Mouse (Mus musculus) adrenal gland, postnatal 36 days (tissue): ENCODE data around the gene Sel1l2. TPM values are rescaled to one million over a fixed set of nuclear protein-coding genes. Genes with fewer than 3 reads are reported as not detected.

Source experiments
- DNase-seq, 2 experiments: peaks; one replicate each; pipeline ENCODE4 v3.0.0; 2021; ENCODE audit warnings: mixed read lengths in 1 of 2
- long read RNA-seq, 2 experiments: library from polyadenylated mRNA; stranded (forward); transcript quantifications; one replicate each; pipeline ENCODE4 v2.0.0; 2021; ENCODE audit warnings: borderline sequencing depth in 2 of 2
- total RNA-seq, 2 experiments: library from RNA; stranded (reverse); gene quantifications; 2 replicates each; pipeline ENCODE4 v1.2.3; 2021

The Sel1l2 gene
- total RNA-seq = not detected
- long read RNA-seq, experiment 1, partial matches to known transcripts = 0 of 4 reads
- long read RNA-seq, experiment 1, other reads (novel, unspliced or antisense) = 4 of 4 reads
- long read RNA-seq, experiment 2, partial matches to known transcripts = 0 of 4 reads
- long read RNA-seq, experiment 2, other reads (novel, unspliced or antisense) = 4 of 4 reads

DNA sequence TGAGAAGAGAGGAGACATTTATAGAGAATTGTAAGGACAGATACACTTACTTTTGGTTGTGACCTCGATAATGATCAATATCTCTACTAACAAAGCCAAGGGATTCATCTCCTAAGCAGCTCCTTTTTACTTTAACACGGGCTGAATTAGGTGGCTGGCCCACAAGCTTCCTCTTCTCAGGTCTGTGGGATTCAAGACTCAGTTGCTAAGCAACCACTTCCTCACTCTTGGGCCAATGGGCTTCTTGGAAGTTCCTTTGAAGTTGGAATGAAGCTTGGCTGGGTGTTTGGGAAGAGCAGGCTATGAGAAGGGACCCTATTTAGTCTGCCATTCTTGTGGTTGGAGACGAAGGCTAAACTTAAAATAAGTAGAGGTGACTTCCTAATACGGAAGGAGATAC lies at the start of gene Sel1l2:
Gene Sel1l2, minus strand, starts transcription at position 182 of the 400 bp plus-strand sequence.
- DNase-seq = no peak

DNA sequence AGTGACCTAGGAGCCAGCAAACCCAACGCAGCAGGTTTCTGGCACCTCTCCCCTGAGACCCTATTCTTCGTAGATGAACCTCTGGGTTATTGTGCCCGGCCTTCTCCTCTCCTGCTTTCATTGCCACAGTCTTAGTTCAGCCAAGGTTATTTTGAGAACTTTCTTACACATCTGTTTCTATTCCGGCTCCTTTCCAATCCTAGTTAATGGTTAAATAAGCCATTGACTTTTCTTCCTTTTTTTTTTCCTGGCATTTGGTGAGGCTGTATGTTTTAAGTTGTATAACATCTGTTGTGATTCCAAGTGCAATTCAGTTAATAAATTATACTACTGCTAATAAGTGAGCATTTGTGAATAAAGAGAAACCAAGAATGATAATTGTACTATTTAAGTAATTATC lies 49.6 kb upstream of the Sel1l2 start:
- DNase-seq = no peak

DNA sequence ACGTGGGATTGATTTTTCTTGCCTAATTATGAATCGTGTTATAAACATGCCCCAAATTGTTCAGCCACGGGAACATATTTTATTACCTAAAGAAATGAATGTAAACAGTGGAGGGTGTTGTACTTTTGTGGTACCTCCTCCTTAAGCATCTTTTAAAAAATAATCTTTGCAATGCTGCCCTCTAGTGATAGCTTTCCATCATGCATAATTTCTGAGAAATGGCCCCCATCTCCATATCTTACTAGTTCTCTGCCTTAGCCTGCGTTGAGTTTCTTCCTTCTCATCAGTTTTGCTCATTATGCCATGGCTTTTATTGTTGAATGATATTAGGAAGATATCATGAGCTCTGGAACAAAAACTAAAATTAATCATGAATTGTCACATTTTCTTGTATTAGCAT lies 37.8 kb upstream of the Sel1l2 start:
- no peak for DNase-seq

DNA sequence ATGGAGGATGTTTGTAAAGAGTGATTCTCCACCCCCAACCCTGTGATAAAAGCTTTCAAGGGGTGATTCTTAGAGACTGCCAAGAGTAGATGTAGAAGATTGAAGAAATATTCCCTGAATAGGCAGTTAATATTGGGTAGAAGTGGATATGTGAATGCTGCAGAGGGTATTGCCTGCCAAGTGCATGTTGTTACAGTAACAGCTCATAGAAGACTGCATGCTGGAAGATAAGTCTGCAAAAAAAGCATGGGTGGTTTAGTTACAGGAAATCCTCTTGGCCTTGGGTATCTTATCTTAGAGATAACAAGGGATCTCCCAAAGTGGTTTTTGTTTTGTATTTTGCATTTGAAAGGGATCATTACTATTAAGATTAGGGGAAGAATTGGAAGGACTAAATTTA lies 36.3 kb upstream of the Sel1l2 start:
- no peak for DNase-seq

DNA sequence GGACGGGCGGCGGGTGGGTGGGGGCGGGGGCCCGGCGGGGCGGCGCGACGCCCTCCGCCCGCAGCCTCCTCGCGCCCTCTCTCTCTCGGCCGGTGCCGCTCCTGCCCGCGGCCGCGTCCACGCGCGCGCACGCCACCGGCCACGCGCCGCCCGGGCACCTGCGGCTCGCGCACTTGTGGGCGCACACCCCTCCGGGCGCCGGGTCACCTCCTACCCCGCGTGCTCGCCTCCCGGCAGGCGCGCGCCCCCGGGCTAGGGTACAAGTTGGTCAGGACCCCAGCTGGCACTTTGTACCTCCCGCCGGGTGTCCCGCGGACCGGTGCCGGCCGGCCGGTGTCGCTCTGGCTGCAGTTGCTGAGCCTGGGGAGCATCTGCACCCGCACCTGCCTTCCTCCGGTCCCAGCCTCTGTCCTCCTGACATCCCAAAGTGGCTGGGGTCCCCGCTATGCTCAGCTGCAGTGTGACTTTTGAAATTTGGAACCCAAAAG lies 6.3 kb upstream of the Sel1l2 start:
- peak; percentile 43 to 44 for DNase-seq

DNA sequence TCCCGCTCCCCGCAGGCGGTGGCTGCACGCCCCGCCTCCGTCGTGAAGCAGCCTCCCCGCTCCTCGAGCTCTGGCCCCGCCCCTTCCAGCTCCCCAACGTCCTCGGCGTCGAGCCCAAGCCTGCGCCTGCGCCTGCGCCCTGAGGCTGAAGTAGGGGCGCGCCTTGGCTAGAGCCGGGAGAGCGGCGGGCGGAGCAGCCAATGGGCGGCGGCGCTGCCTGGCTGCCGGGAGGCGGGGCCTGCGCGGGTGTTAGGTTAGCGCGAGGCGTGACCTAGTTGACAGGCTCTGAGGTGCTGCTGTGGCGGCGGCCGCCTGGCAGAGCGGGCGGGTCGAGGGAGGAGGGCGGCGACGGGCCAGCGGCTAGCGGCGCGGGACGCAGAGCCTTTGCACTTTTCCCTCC lies 5.7 kb upstream of the Sel1l2 start, which contains the start of gene Macrod2:
Gene Macrod2, plus strand, starts transcription at position 131 of the 400 bp plus-strand sequence.
- peak; percentile 99 for DNase-seq

DNA sequence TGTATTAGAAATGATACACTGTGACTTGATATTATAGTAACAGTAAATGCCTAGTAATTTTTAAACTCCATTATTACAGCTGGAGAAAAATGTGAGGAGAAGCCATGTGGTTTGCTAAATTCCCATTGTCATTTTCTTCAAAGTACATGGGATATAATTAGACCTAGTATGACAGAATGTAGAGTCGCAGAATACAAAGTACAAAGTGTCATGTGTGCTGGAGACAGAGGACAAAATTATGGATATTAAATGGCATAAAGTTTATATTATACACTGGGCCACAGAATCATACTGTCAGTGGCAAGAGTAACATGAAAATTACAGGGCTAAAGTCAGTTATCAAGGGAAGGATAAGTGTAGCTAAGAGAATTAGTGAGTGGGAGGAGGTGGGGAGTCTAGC lies 24.7 kb downstream of the Sel1l2 start:
- DNase-seq = no peak

DNA sequence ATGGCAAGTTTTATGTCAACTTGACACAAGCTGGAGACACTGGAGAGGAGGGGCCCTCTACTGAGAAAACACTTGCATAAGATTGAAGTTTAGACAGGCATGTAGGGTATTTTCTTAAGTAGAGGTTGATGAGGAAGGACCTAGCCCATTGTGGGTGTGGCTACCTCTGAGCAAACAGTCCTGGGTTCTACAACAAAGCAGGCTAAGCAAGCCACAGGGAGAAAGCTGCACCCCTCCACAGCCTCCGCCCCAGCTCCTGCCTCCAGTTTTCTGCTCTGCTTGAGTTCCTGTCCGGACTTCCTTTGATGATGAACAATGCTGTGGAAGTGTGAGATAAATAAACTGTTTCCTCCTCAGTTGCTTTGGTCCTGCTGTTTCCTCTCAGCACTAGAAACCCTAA lies 29.6 kb downstream of the Sel1l2 start:
- DNase-seq = no peak

DNA sequence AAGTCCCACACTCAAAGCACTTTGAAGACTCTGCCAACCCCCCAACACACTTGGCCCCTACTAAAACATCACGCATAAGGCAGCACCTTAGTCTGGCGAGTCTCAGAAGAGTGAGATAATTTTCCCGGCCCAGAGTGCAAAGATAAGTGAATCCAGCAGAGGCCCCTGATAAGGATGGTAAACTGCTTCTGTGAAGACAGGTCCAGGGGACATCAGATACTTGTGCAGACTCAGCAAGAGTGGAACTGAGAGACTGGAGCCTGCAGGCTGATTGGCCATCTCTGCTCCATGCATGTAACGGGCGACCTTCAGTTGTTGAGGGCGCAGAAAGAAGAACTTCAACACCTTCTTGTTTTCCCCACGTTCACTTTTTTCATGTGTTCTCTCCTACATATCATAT lies 47.1 kb downstream of the Sel1l2 start:
- no peak for DNase-seq

DNA sequence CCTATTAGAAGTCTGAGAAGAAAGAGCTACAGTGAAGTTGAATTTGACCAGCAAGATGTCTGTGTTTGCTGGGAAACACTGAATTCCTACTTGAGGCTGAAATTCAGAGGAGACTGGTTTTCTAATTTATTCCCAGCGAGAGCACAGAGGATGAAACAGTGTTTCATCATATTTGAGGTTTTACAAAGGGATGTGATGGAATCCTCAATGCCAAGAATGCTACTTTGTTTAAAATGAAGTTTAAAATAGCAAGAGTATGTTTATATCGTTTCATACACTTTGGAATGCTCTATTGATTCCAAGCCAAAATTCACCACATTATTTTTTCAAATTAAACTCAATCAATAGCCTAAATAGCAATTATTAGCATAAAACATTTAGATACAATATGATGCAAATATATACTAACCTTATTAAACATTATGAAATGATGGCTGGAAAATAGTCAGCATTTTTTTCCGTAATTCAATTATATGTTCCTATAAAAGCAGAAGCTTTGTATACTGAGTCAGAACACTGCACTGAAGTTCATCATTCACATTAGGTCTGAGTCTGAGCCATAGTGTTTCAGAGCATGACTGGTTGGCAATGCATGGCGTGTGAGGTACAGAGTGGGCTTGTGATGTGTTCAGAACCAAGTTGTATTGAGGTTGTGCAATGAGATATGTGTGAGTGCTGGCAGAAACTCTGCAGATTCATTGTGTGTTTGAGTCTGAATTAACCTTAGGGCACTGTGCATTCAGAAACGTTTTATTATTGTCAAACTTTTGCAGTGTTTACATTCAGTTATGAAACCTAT lies 58.8 kb downstream of the Sel1l2 start:
- no peak for DNase-seq

DNA sequence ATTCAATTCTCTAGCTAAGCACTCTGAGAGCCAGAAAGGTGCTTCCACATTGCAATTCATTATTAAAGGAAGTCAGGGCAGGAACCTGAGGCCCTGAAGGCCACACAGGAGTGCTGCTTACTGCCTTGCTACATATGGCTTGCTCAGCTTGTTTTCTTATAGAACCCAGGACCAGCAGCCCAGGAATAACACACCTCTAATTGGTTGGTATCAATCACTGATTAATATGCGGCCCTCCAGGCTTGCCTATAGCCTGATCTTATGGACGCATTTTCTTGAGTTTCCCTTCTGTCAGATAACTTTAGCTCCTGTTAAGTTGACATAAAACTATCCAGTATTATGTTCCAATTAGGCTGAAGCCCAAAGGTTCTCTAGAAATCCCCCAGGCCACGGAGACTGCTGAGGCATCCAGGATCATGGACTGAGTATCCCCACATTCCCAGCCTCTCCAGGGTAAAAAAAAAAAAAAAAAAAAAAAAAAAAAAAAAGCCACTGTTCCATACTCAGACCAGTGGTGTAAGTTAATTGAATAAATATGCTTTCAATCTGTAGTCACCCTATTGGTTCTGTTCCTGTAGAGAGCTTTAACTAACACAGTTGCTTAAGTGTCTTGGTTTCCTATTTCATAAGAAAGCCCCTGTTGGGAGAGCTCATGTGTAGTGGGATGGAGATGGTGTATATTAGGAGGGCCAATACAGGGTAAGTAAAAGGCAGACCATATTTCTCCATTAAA lies 86.4 kb downstream of the Sel1l2 start:
- DNase-seq = no peak

DNA sequence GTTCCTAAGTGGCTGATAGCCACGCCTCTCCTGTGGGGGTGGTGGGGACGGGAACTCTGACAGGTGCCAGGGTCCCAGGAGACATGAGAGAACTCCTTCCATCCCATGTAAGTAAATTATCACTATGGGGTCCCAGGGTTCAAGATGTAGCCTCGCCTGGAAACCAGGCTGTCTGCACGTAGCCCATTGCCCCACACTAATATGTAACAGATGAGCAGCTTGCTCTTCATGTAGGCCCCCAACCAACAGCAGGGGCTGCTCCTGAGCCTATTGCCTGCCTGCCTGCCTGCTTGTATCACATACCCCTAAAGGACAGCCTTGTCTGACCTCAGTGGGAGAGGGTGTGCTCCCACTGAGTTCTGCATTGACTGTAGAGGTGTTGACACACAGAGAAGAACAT lies 92.4 kb downstream of the Sel1l2 start:
- no peak for DNase-seq

DNA sequence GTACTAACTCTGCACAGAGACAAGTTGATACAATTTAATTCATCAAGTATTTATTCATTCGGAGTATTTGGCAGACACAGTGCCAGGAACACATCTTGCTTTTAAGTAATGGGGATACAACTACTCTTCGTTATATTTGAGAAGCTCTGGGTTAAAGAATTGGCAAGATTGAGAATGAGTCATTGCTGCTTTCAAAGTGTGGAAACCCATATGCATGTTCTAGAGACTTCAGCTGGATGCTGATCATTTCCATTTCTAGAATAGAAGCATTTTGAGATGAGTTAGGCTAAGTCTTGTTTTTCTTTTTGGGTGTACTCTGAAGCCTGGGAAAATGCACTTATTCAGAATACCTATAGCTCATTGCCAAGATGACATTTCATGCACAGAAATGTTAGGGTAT lies 95.7 kb downstream of the Sel1l2 start:
- no peak for DNase-seq

DNA sequence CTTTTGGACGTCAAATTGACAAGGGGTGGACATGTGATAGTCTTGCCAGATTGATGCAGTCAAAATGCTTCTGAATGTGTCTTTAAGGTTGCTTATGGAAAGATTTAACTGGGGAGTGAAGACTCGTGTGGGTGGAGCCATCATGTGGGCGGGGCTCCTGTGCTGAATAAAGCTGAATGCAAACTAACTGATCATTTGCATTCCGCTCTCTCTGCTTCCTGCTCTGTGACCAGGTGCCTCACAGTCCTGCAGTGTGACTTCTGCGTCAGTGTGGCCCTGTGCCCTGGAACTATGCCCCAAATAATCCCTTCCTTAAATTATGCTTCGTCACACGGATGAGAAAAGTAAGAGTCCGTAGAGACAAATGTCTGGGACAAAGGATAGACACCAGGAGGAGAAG lies 108.7 kb downstream of the Sel1l2 start:
- DNase-seq = no peak

DNA sequence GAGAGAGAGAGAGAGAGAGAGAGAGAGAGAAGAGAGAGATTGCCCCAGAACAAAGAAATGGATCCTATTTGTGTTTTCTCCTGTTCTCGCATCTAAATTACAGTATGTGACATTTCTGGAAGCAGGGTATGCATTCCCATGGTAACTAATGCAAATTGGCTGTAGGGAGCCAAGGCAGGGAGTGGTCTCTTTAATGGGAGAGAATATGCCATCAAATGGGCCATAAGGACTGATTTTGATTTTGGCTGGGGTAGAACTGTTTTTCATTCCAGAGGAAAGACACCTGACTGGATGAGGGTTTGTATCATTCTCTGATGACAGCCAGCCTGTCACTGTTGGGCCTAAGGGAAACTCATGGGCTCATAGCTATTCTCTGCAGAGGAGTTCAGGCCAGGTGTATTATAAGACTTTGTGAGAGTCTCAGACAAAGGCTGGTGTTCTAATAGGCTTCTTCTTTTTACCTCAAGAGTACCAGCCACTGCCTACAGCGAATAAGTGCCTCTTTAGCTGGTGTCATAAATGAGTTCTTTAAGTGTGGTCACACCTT lies 133.8 kb downstream of the Sel1l2 start:
- DNase-seq = no peak

DNA sequence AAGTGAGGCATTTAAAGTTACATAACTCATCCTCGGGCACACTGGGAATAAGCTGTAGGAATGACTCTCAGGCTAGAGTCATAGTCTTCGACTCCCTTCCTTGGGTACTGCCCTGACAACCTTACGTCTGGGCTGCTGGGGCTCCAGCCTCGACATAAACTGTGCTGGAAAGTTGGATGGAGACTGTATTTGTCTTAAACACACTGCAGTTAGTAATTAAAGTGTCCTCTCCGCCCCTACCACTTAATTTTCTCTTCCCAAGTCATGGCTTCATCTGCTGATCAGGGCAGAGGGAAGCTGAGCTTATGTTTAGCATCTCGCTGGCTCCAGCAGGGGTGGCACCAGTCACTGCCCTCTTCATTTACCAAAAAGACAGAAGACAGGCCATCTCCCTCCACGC lies 135.2 kb downstream of the Sel1l2 start:
- DNase-seq = no peak

DNA sequence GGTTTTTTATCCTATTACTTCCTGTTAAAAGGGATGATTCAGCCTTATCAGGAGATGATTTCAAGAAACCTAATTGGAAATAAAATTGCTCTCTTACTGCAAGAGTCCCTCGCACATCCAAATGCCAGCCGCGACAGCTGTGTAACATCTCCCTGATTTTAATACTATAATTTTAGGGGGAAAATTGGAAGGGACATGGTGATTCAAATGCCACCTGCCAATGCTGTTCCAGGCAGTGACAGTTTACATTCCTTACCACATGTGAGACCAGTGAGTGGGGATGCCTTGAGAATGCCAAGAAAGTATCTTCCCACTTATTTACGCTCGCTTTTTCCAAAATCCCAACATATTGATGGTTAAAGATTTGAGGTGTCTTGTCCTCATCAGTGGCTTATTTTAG lies 146.4 kb downstream of the Sel1l2 start:
- DNase-seq = no peak

DNA sequence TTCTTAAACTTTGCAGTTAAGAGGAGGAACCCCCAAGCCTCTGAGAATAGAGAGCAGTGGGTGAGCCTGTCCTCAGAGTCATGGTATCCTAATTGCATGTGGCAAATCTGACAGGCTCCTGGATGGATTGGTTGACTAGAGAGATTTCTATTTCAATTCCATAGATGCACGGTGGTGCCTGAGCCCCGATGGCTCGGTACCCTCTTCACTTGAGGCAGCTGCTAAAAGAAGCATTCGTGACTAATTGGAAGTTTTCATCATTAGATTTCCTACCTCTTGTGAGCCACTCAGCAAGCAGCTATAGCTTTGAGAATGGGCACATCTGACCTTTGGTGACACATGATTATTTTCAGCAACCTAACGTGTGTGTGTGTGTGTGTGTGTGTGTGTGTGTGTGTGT lies 147.1 kb downstream of the Sel1l2 start:
- DNase-seq = no peak

DNA sequence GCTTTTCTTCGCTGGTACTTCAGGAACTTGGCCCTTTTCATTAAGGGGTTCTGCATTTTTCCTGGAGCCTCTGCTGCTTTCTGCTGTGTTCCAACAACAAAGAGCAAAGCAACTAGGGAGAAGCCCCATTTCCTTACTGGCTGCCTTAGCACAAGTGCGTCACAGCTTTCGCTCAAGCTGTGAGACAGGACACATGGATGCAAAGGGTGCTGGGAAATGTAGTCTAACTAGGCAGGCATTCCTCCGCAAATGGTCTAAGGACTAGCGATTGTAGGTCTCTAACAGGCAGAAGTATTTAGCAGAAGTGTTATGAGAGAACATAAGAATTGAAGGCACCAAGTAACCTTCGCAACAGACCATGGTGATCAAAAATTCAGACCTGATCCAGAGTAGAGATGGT lies 152.3 kb downstream of the Sel1l2 start:
- DNase-seq = no peak

DNA sequence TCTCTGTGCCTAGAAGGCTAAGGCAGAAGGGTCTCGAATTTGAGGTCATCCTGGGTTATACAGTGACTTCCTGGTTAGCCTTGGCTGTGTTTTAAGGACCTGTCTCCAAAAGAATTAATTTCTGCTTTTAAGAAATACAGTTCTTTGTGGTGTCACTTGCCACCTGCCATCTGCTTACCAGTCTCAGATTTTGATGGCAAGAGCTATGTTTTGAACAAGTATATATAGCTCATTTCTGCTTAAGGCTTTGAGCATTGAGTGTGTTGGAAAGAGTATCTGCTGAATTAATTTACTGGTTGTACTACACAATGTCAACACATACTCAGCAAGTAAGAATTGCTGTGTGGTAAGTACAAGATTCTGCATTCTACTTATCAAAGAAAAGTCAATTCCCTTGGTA lies 159.2 kb downstream of the Sel1l2 start:
- DNase-seq = no peak

DNA sequence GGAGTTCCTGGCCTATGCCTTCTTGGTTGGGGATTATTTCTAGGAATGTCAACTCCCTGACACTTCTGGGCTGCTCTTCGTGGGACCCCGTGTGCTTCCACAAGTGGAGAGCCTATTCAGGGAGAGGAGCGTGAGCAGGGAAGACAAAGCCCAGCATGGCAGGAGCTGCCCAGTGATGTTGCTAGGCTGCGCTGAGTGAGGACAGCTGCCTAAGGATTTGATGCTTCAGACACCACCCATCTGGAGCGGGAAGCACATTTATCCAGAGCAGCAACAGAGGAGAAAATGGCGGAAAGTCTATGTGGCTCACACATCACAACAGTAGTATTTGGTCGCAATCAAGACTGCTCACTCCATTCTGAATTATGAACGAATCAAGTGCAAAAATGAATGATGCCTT lies 169.2 kb downstream of the Sel1l2 start:
- no peak for DNase-seq

DNA sequence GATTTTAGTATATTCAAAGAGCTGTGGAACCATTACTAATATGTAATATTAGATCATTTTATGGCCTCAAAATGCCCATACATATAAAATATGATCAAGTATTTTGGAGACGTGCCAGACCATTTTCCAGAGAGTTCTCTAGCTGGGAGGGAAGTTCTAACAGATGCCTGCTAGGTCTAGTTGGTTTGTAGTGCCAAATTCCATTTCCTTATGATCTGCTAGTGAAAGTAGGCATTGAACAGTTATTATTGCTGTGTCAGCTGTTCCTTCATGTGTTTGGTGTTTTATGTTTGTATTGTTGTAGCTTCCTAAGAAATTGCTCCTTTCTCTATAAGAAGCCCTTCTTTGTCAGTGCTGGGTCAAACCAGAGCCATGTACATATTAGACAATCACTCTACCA lies 173.5 kb downstream of the Sel1l2 start:
- no peak for DNase-seq

DNA sequence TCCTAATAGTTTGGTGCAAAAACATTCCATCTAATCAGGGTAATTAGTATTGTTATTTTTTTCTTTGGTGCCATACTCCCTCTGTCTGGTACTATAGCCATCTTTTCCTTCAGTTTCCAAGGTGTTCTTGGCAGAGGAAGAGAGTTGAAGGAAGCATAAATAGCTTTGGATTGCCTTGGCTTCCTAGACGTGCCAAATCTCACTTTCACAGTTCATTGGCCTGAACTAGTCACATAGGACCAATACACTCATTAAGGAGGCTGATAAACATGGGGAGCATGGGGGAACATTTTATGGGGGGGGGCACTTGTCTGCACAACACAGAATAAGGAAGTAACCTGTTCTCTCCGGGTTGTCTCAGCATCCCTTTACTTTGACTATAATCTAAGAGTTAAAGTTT lies 174.1 kb downstream of the Sel1l2 start:
- DNase-seq = no peak
